In genomic region chr17:30363365-30363764, GRCm38 (mm10) we compare ENCODE assay signal across 25 mouse cellular contexts.
DNase-seq lines count a peak whose midpoint lies in the region; ATAC-seq lines count a peak whose summit lies in the region.
"Had no signal": no experiment of that assay in that cellular context is flagged by ENCODE, and none has a peak within 500 bp of the region (broad histone marks: within the 10 kb centered on the region; RNA-seq: fewer than 3 reads in every experiment).

No protein-coding gene starts in this region.

- no peak overlapping the region for H3K4me2 ChIP-seq in intestine, embryonic 15.5 days (replicated peaks)
- no peak overlapping the region for H3K4me2 ChIP-seq in intestine, embryonic 16.5 days (ENCODE audit: low read depth, low read length)
- H3K4me2 ChIP-seq: limb, embryonic 13.5 days; liver, embryonic 13.5 days; midbrain, embryonic 13.5 days had no signal

- H3K4me3 ChIP-seq in intestine, embryonic 15.5 days (replicated peaks), result no peak overlapping the region
- H3K4me3 ChIP-seq in intestine, embryonic 16.5 days (ENCODE audit: low read length), result no peak overlapping the region
- H3K4me3 ChIP-seq: erythroblast, embryonic 14.5 days; gastrocnemius, adult 2 months; left cerebral cortex, adult 2 months; limb, embryonic 13.5 days; liver, embryonic 13.5 days; midbrain, embryonic 13.5 days had no signal

- peaks cover 15% of the 10 kb centered on the region for H3K4me1 ChIP-seq in intestine, embryonic 15.5 days (replicated peaks)
- H3K4me1 ChIP-seq in intestine, embryonic 16.5 days (ENCODE audit: control insufficient read depth, insufficient read depth, low read length), result peaks cover 14% of the 10 kb centered on the region

- no peak overlapping the region for H3K27ac ChIP-seq in intestine, embryonic 15.5 days
- no peak overlapping the region for H3K27ac ChIP-seq in intestine, embryonic 16.5 days (ENCODE audit: low read length)
- H3K27ac ChIP-seq: hindbrain, postnatal 0 days; left cerebral cortex, adult 2 months; limb, embryonic 13.5 days; liver, embryonic 13.5 days; macrophage had no signal

- no peaks in the 10 kb centered on the region for H3K36me3 ChIP-seq in intestine, embryonic 15.5 days
- no peaks in the 10 kb centered on the region for H3K36me3 ChIP-seq in intestine, embryonic 16.5 days (ENCODE audit: control insufficient read depth, insufficient read depth, low read length)
- H3K36me3 ChIP-seq: limb, embryonic 13.5 days; liver, embryonic 13.5 days; midbrain, embryonic 13.5 days had no signal

- DNase-seq in thymus, postnatal 0 days (ENCODE audit: low spot score), result peak; percentile 20
- no peak for DNase-seq in thymus, postnatal 14 days
- DNase-seq in cerebellum, adult 11 months, result no peak
- no peak for DNase-seq in adrenal gland, postnatal 10 days
- no peak for DNase-seq in layer of hippocampus, postnatal 14 days (ENCODE audit: low spot score in 2 of 2)
- DNase-seq: adrenal gland, postnatal 14 days; cerebellum, adult 18-20 months; cerebellum, postnatal 10 days; gastrocnemius, adult 2 months; gastrocnemius, postnatal 36 days; kidney, adult 8-10 months; kidney, postnatal 10 days; liver, embryonic 13.5 days; thymus, postnatal 25 days had no signal

- no peaks in the 10 kb centered on the region for H3K27me3 ChIP-seq in intestine, embryonic 15.5 days (replicated peaks)
- H3K27me3 ChIP-seq in intestine, embryonic 16.5 days (replicated peaks; ENCODE audit: control insufficient read depth, insufficient read depth, low read length), result no peaks in the 10 kb centered on the region
- H3K27me3 ChIP-seq: CH12.LX; limb, embryonic 13.5 days; liver, embryonic 13.5 days; midbrain, embryonic 13.5 days had no signal

- H3K9me3 ChIP-seq in intestine, embryonic 15.5 days, result no peaks in the 10 kb centered on the region
- no peaks in the 10 kb centered on the region for H3K9me3 ChIP-seq in intestine, embryonic 16.5 days (ENCODE audit: control insufficient read depth, low read length)
- H3K9me3 ChIP-seq: limb, embryonic 13.5 days; liver, embryonic 13.5 days; midbrain, embryonic 13.5 days had no signal

- 0 out of 2 replicates have a peak, but pooled peaks have one; percentile 41 for ATAC-seq in intestine, embryonic 15.5 days
- ATAC-seq in intestine, embryonic 16.5 days, result no peak; the same call in 1 of the 2 replicates
- peak; percentile 84 for ATAC-seq in inflammation-experienced regulatory T-cells, adult 6 months
- ATAC-seq: forebrain, embryonic 16.5 days; hindbrain, postnatal 0 days; midbrain, embryonic 13.5 days had no signal

- H3K9ac ChIP-seq in intestine, embryonic 15.5 days, result no peak overlapping the region
- H3K9ac ChIP-seq in intestine, embryonic 16.5 days (ENCODE audit: low read depth, low read length), result no peak overlapping the region
- H3K9ac ChIP-seq: limb, embryonic 13.5 days; liver, embryonic 13.5 days; midbrain, embryonic 13.5 days had no signal

- WGBS in intestine, embryonic 15.5 days, result 52% methylated on average over 5 of the region's 5 CpGs
- WGBS in intestine, embryonic 16.5 days, result 49% methylated on average over 5 of the region's 5 CpGs
